Mouse (Mus musculus) liver, postnatal 0 days (tissue): ENCODE results near the gene Gen1. TPM values are rescaled to one million over a fixed set of nuclear protein-coding genes. Genes with fewer than 3 reads are reported as not detected.

Experiments used
- ATAC-seq: fragments of 200-750 bp; cut with Nextera tagmentation; 2 replicates; pipeline ENCODE4 v1.8.0; 2017; ENCODE audit warnings: mild to moderate bottlenecking, moderate library complexity
- DNase-seq: peaks from one replicate; pipeline ENCODE4 v3.0.0-alpha.2; 2016
- H3K27ac ChIP-seq: fragments of 300-500 bp; sonication (generic); 2 replicates; pipeline ENCODE4 v1.5.1; 2014; ENCODE audit warnings: antibody characterized with exemption, moderate library complexity, mild to moderate bottlenecking, low read depth
- H3K27me3 ChIP-seq: fragments of 300-500 bp; sonication (generic); 2 replicates; pipeline ENCODE4 v1.6.1; 2014; ENCODE audit warnings: low read length, control low read depth, mixed read lengths; ENCODE audit not compliant: insufficient read depth
- H3K36me3 ChIP-seq: fragments of 300-500 bp; sonication (generic); replicated peaks from 2 replicates; pipeline ENCODE4 v1.6.1; 2014; ENCODE audit warnings: mild to moderate bottlenecking, control low read depth, low read length, moderate library complexity, mixed read lengths; ENCODE audit not compliant: insufficient read depth
- H3K4me1 ChIP-seq: fragments of 300-500 bp; sonication (generic); 2 replicates; pipeline ENCODE4 v1.6.1; 2014; ENCODE audit warnings: antibody characterized with exemption, mild to moderate bottlenecking, control low read depth; ENCODE audit not compliant: insufficient read depth
- H3K4me2 ChIP-seq: fragments of 300-500 bp; sonication (generic); 2 replicates; pipeline ENCODE4 v1.6.1; 2014; ENCODE audit warnings: low read depth, mild to moderate bottlenecking, low read length, moderate library complexity, mixed read lengths
- H3K4me3 ChIP-seq: fragments of 300-500 bp; sonication (generic); 2 replicates; pipeline ENCODE4 v1.5.1; 2014; ENCODE audit warnings: low read depth, low read length
- H3K9ac ChIP-seq: fragments of 300-500 bp; sonication (generic); replicated peaks from 2 replicates; pipeline ENCODE4 v1.6.1; 2014; ENCODE audit warnings: mild to moderate bottlenecking, moderate library complexity
- H3K9me3 ChIP-seq: fragments of 300-500 bp; sonication (generic); 2 replicates; pipeline ENCODE4 v1.6.1; 2016; ENCODE audit warnings: mild to moderate bottlenecking, control low read depth, low read length, mixed read lengths
- CTCF ChIP-seq: sonication (generic); IDR thresholded peaks from 2 replicates; pipeline ENCODE4 v1.5.1; 2016; ENCODE audit warnings: antibody characterized with exemption, low read depth
- EP300 ChIP-seq: IDR thresholded peaks from 2 replicates; pipeline ENCODE4 v1.6.1; 2016; ENCODE audit warnings: antibody characterized with exemption, low read depth, mild to moderate bottlenecking
- WGBS: fragments of 180-500 bp; shearing (Covaris S2); extraction: QIAGEN DNeasy Blood & Tissue Kit; methylation state at CpG from one replicate; pipeline ENCODE4 v1.1.7; 2014; ENCODE audit not compliant: insufficient replicate concordance; 5-methylcytosine and 5-hydroxymethylcytosine counted together
- polyA plus RNA-seq: library from polyadenylated mRNA; unstranded; fragments of >200 nt; fragmentation: Nextera tagmentation; extraction: Ambion mirVana; gene quantifications from 2 replicates; pipeline ENCODE4 v1.2.1, GENCODE M21; 2015

The Gen1 gene
- polyA plus RNA-seq, 1 experiment from 2014 or later, result 4.6 TPM

- Histone ChIP-seq H3K9ac (no peak within 1 kb of the TSS), H3K27ac (no peak within 1 kb of the TSS), H3K4me3 (no peak within 1 kb of the TSS), H3K9me3 (no peaks in the 10 kb centered on the region), H3K4me1 (no peaks in the 10 kb centered on the region), H3K36me3 (no peaks in the 10 kb centered on the region), H3K27me3 (no peaks in the 10 kb centered on the region), H3K4me2 (no peak within 1 kb of the TSS)
- no peak for TF ChIP-seq EP300
- no peak for TF ChIP-seq CTCF
- ATAC-seq (no peak), DNase-seq (no peak)
- 51% methylated on average over 5 of the region's 5 CpGs for WGBS
Measured at GRCm38 (mm10) chr12:11208872-11209271, 56.7 kb downstream of the Gen1 start, which contains the start of gene Msgn1. Msgn1 (minus strand) TSS chr12:11208972.

GRCm38 (mm10) chr12:11206321-11206720 lies 59.3 kb downstream of the Gen1 start:
- Histone ChIP-seq H3K4me1 (no peaks in the 10 kb centered on the region), H3K27me3 (no peaks in the 10 kb centered on the region), H3K4me2 (no peak overlapping the region), H3K4me3 (no peak overlapping the region), H3K36me3 (no peaks in the 10 kb centered on the region), H3K9me3 (no peaks in the 10 kb centered on the region), H3K9ac (no peak overlapping the region), H3K27ac (no peak overlapping the region)
- DNase-seq, result no peak
- ATAC-seq, result no peak
- no peak for TF ChIP-seq EP300
- TF ChIP-seq CTCF, result no peak
- WGBS, result 57% methylated on average over 4 of the region's 4 CpGs

GRCm38 (mm10) chr12:11203694-11204665 lies 61.6 kb downstream of the Gen1 start:
- Histone ChIP-seq H3K36me3 (no peaks in the 10 kb centered on the region), H3K4me1 (no peaks in the 10 kb centered on the region), H3K4me3 (no peak overlapping the region), H3K9me3 (no peaks in the 10 kb centered on the region), H3K9ac (no peak overlapping the region), H3K27ac (peak overlapping the region; percentile 11; the same call in 1 of the 2 replicates), H3K4me2 (0 out of 2 replicates have a peak overlapping the region, but pooled peaks have one; percentile 13), H3K27me3 (no peaks in the 10 kb centered on the region)
- WGBS, result 66% methylated on average over 18 of the region's 18 CpGs
- TF ChIP-seq EP300, result no peak
- no peak for ATAC-seq
- no peak for DNase-seq

GRCm38 (mm10) chr12:11202476-11202875 lies 63.1 kb downstream of the Gen1 start:
- no peak for TF ChIP-seq EP300
- TF ChIP-seq CTCF, result no peak
- Histone ChIP-seq H3K4me2 (no peak overlapping the region), H3K4me3 (no peak overlapping the region), H3K27ac (no peak overlapping the region), H3K27me3 (no peaks in the 10 kb centered on the region), H3K9ac (no peak overlapping the region), H3K9me3 (no peaks in the 10 kb centered on the region), H3K4me1 (no peaks in the 10 kb centered on the region), H3K36me3 (no peaks in the 10 kb centered on the region)
- DNase-seq (no peak), ATAC-seq (no peak)
- WGBS, result 82% methylated on average over 8 of the region's 8 CpGs

GRCm38 (mm10) chr12:11200711-11201110 lies 64.9 kb downstream of the Gen1 start:
- Histone ChIP-seq H3K4me2 (no peak overlapping the region), H3K36me3 (no peaks in the 10 kb centered on the region), H3K9me3 (no peaks in the 10 kb centered on the region), H3K4me1 (no peaks in the 10 kb centered on the region), H3K27me3 (no peaks in the 10 kb centered on the region), H3K9ac (no peak overlapping the region), H3K27ac (no peak overlapping the region), H3K4me3 (no peak overlapping the region)
- DNase-seq (no peak), ATAC-seq (no peak)
- WGBS, result 76% methylated on average over 12 of the region's 12 CpGs
- TF ChIP-seq CTCF, result no peak
- no peak for TF ChIP-seq EP300

- WGBS, result 61% methylated on average over 2 of the region's 2 CpGs
Measured at GRCm38 (mm10) chr12:11198551-11198950, 67.0 kb downstream of the Gen1 start.

More at GRCm38 (mm10) chr12:11198551-11198950, 67.0 kb downstream of the Gen1 start:
- no peak for DNase-seq
- H3K4me1 ChIP-seq, result no peaks in the 10 kb centered on the region
- no peak overlapping the region for H3K27ac ChIP-seq
- H3K4me2 ChIP-seq, result no peak overlapping the region
- H3K36me3 ChIP-seq, result no peaks in the 10 kb centered on the region
- H3K27me3 ChIP-seq, result no peaks in the 10 kb centered on the region
- no peak for TF ChIP-seq CTCF
- H3K4me3 ChIP-seq, result no peak overlapping the region
- no peaks in the 10 kb centered on the region for H3K9me3 ChIP-seq
- no peak overlapping the region for H3K9ac ChIP-seq
- no peak for ATAC-seq
